Mouse (Mus musculus) heart, postnatal 4 days (tissue): ENCODE data around the gene Clcn7. TPM values are rescaled to one million over a fixed set of nuclear protein-coding genes. Genes with fewer than 3 reads are reported as not detected.

Experiments
- DNase-seq: peaks from one replicate; pipeline ENCODE4 v3.0.0; 2021
- total RNA-seq, 2 experiments: library from RNA; stranded (reverse); gene quantifications; 2 replicates each; pipeline ENCODE4 v1.2.3; 2021

The Clcn7 gene
- total RNA-seq, 2 experiments from 2014 or later, result 25.2 to 25.6 TPM

DNA sequence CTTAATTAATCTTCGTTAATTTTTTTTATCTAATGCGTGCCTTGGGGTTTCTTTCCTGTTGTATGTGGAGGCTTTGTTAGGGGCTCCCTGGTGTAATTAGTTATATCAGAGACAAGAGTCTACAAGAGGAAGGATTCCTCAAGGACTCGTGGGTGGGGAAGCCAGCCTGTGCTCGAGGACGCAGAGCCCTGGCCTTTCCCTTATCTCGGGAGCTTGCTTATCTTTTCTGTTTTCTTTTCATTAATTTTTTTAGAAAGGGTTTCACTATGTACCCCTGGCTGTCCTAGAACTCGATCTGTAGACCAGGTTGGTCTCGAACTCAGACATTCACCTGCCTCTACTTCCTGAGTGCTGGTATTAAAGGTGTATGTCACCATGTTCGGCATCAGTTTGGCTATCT, 5.5 kb upstream of the Clcn7 start:
- DNase-seq, result no peak

DNA sequence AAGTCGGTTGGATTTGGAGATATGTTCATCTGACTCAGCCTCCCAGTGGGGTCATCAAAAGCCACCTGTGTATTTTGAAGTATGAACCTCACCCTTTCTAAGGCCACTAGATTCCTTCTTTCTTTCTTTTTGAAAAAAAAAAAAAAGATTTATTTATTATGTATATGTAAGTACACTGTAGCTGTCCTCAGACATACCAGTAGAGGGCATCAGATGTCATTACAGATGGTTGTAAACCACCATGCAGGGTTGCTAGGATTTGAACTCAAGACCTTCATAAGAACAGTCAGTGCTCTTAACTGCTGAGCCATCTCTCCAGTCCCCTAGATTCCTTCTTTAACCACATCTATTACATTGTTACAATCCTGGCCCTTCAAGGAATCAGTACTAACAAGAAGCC, 3.1 kb upstream of the Clcn7 start:
- no peak for DNase-seq

DNA sequence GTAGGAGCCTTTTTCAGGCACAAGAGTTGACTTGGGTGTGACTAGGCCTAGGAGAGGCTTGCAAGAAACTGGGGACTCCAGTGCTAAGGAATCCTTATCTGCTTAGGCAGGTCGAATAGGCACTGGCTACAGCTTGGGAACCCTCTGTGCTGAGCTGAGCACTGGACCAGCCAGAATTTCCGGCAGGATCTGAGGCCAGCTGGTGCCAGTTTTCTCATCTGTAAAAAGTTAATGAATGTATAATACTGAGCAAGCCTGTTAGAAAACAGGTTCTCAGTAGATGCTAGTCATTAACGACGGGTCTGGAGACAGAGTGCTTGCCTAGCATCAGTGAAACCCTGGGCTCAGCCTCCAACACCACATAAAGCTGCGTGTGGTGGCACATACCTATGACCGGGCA, 2.4 kb downstream of the Clcn7 start:
- no peak for DNase-seq

DNA sequence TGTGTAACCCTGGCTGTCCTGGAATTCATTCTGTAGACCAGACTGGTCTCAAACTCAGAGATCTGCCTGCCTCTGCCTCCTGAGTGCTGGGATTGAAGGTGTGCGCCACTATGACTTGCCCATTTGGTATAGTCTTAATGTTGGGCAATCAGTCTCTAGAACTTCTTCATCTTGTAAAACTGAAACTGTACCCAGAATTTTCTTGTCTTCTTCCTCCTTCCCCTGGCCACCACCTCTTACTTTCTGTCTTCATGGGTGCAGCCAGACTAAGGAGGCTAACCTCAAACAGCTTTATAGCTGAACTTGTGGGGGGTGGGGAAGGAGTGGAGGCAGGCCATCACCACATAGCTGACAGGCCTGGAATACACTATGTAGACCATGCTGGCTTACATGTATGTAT, 5.6 kb downstream of the Clcn7 start:
- no peak for DNase-seq

DNA sequence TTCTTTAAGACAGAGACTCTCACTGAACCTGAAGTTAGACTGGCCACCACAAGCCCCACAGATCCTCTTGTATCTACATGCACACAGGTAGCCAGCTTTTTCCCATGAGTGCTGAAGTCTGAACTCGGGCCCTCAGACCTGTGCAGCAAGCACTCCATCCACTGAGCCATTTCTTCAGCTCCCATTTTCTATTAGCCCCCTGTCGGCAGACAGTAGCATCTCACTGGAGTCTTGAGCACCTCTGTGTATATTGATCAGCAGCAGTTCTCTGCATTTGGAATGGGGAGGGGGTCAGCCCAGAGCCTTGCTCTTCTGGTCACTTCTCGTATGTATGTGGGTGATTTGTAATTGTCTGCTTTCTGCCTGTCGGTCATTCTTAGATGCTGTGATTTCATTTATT, 6.8 kb downstream of the Clcn7 start:
- DNase-seq, result peak; percentile 22

DNA sequence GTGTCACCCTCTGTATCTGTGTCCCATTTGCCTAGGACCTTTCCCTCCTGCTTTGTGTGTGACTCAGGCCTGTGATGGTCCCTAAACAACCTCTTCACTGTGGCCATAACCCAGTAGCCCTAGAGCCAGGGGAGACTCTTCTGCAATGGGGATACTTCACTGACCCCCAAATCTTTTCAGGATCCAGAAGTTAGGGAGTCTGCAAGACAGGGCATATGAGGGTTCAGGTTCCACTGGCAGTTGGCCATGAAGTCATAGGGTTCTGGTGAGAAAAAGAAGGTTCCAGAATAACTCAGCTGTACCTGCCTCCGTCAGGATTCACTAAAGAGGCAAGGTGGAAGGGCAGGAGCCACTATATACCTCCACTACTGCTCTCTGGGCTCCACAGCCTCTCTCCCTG, 29.0 kb downstream of the Clcn7 start, which contains the start of gene Ccdc154:
Ccdc154 (plus strand) TSS at position 301 of the 400 bp plus-strand sequence.
- no peak for DNase-seq

DNA sequence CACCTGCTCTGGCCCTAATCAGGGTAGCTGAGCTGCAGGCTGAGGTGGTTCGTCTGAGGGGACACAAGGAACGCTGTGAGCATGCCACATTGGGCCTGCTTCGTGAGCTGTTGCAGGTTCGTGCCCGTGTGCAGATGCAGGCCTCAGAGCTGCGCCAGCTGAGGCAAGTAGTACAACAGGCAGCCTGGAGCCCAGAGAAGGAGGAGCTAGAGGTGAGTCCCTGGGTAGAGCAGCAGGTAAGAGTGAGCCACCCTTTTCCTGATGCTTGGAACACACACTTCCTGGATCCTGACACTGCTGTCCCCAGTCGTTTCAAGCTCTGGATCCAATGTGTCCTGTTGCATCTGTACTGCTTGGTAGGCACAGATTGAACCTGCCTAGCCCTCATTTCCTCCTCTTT, 30.2 kb downstream of the Clcn7 start:
- DNase-seq, result no peak

DNA sequence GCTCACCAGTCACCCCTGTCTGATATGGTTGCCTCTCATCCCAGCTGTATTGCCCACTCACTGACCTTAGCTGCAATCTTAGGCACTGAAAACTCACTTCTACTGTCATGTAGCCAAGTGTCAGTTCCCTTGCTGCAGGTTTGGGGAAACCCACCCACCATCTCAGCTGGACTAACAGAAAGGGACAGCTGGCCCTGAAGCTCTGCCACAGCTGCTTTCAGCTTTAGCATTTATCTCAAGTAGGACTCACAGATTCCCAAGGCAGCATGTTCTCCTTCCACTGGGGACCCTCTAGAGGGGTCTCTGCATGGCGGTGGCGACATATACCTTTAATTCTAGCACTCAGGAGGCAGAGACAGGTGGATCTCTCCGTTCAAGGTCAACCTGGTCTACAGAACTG, 31.6 kb downstream of the Clcn7 start:
- no peak for DNase-seq

DNA sequence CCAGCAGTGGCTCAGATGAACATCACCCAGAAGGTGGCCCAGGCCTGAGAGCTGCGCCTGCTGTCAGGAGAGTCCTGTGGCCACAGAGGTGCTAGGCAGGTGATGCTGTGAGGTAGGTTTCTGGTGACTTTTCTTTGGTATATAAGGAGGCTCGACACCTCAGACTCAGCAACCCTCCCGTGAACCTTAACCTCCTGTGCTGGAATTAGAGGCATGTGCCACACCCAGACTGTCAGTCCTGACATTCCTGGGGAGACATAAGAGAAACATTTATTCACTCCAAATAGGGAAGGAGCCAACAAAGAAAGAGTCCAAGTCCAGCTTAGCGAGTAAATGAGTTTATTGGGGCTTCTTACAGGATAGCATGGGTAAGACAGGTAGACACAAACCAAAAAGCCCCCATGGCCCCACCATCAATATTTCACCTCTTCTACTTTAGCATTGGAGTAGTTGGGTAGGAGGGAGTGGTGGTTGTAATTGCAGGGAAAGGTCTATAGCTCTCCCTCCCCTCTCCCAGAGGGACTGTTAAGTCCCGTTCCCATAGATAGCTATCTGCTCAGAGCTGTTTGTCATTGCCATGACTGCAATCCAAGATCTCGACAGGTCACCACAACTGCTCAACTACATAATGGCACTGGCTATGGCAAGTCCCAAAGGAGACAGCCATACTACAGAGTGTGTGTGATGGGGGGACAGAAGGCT, 32.9 kb downstream of the Clcn7 start:
- DNase-seq, result no peak

DNA sequence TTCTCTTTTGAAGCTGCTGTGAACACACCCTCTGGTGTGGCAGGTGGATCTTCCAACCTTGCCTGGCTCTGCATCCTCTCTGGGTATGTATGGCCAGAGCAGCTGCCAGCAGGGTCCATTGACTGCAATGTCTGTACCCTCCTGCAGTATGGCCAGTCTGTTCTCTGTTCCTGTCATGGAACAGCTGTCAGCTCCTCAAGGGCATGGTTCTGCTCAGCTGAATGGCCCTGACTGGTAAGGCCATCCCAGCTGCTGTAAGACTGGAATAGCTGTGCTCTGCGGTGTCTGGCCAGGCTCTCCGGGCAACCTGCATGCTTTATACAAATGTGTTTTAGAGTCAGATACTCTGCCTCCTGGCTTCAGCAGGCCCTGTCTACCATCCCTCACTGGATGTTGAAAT, 36.5 kb downstream of the Clcn7 start:
- DNase-seq, result no peak

DNA sequence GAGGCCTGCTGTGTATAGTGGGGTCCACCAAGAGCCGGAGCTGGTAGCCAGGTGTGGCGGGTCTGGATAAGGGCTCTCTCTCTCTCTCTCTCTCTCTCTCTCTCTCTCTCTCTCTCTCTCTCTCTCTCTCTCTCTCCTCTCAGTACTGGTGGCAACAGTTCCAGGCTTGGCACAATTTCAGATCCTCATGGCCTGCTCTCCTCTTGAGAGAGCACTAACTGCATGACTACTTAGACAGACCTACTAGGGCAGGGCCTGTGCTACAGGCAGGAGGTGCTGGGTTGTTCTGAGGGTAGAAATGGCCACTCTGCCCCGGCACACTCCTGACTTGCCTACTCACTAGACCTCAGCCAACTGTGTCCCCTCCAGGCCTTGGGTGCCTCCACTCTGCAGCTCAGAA, 39.4 kb downstream of the Clcn7 start:
- DNase-seq, result no peak

DNA sequence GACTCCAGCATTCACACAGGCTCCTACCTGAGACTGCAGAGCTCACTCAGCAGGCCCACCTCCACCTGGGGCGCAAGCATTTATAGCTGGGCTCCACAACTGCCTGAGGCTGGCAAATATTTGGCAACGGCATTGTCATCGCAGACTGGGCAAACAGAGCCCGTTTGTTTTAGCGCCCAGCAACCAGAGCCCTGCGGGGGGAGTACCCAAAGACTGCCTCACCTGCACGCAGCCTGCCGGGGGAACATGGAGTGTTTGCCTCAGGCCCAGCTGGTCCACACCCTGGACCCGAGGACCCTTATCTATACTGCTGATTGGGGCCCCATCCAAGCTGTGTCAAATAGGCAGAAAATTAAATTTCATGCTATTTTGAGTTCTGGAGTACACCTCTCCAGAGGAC, 42.2 kb downstream of the Clcn7 start, which contains the start of gene Gm38655:
Gm38655 (minus strand) TSS at position 61 of the 400 bp plus-strand sequence.
- DNase-seq, result no peak

DNA sequence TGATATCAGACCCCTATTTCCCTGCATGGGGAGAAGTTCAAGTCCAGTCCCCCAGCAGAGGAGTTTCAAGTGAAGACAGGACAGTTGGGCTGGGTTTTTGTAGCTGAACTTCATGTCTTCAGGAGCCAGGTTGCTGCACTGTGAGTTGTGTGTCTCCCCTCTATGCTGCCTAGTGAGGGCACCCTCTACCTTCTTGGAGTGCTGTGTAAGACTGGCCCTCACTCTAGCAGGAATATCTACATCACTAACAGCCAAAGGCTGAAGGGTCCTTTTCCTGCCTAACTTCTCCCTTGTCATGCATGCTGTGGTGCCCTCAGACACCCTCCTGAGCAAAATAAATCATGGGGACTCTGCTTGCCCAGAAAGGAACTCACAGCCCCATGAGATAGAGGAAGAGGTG, 50.0 kb downstream of the Clcn7 start:
- DNase-seq, result no peak

DNA sequence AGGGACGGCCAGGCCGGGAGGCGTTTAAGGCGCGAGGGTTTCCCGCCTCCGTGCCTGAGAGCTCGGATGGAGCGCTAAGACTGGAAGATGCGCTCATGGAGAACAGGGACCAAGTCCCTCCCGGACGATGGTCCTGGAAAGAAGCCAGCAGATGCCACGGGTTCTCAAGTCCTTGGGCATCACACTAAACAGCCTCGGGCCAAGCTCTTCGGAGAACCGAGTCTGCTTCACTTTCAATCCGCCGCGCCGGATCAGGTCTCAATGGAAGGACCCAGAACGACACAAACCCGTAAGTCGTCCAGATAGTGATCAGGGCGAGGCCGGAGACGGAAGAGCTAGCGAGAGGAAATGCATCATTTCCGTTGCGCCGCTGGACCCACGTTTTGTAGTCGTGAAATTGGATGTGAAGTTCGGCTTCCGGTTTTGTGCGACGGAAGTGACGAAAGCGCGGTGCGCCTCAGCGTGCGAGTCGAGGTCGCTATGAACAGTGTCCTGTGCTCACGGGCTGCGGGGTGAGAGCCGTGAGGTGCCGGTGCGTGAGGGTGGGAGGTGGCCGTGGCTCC, 51.0 kb downstream of the Clcn7 start, which contains the start of gene BC003965:
BC003965 (plus strand) TSS at position 426 of the 563 bp plus-strand sequence.
- peak; percentile 97 for DNase-seq

DNA sequence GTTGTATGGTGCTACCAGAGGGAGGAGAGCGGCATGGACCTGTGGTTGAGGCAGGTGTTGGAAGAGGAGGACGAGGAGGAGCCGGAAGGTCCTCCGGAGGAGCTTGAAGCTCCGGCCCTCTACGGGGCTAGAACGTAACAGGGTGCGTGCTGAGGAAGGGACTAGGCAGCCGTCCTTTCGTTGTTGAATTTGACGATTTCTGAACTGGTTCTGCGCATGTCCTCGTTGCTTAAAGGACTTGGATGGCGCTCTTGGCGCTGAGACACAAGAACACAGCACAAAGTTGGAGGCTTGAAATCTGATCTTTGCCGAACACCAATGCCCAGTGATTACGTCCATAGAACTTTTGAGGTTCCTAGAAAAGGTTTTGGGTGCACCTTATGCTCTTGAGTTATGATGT, 51.8 kb downstream of the Clcn7 start:
- DNase-seq, result no peak

DNA sequence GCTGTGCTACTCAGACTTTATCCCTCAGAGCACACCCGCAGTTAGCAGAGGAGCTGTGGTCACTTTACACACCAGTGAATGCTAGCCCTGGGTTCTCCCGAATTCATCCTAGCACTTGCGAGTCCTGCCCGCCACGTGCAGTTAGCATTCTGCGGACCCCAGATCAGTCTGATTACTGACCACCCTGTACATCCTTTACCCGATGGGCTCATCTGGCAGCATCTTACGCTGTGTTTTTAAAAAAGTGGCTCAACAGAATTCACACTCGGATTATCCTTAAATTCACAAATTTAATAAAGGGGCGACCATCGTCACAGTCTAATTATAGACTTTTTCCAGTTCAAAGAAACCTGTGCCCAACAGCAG, 54.6 kb downstream of the Clcn7 start:
- no peak for DNase-seq

DNA sequence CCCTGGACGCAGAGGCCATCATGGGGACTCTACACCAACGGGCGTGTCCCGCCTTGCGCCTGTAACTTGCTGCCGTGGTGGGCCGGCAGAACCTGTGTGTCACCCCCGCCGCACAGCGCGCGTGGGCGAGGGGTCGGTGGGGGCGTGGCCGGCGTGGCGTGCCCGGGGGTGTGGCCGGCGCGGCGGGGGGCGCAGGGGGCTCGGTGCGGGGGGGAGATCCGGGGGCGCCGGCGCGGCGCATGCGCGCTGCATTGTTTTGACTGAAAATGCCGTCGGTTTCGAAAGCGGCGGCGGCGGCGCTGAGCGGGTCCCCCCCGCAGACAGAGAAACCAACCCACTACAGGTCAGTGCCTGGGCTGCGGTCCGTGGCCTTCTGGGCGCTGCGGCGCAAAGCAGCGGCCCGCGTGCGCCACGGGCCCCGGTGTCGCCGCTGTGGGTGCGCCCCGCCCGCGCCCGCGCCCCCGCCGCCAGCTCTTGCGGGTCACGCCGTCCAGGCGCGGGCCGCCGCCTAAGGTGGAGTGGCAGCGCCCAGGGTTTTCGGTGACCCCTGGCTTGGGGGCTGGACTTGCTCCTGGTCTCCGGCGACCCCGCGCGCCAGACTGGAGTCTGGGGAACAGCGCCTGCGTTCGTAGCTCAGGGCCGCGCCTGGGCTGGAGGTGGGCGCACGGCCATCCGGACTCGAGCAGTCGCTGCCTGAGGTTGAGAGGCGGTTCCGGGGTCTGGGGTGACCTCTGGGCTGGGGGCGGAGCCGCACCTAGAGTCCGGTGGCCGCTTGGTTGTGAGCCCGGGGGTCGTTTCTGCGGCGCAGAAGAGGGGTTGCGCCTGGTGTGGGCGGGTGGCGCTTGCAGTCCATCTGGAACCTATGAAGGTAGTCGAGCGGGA, 55.2 kb downstream of the Clcn7 start, which contains the start of gene Unkl:
Unkl (plus strand) TSS at position 248 of the 882 bp plus-strand sequence.
- peak; percentile 87 for DNase-seq

DNA sequence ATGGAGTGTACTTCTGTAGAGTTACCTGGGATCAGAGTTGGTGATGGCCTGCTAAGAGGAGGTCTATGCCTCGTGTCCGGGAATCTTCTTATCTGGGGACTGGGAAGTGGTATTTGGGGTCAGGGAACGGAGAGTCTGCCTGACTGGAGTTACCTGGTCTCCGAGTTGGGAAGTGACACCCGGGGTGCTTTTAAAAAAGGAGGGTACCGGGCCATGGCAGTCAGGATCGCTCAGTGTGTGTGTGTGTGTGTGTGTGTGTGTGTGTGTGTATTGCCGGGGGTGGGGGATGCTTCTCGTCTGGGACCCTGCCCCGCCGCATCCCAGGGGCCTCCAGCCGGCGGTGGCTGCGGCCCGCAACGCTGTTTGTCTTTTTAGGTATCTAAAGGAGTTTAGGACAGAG, 55.9 kb downstream of the Clcn7 start:
- DNase-seq, result no peak

DNA sequence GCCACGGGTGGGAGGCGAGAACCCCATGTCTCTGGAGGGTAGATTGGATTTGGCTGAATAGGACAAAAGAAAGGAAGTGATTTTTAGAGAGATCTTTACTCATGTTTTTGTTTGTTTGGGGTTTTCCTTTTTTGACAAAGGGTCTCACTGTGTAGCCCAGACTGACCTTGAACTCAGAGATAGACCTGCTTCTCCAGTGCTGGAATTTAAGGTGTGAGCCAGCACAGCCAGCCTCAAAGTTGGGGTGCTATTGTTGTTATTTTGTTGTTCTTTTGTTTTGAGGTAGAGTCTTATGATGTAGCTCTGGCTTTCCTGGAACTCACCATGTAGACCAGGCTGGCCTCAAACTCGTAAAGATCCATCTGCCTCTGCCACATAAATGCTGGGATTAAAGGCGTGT, 69.2 kb downstream of the Clcn7 start:
- DNase-seq, result no peak

DNA sequence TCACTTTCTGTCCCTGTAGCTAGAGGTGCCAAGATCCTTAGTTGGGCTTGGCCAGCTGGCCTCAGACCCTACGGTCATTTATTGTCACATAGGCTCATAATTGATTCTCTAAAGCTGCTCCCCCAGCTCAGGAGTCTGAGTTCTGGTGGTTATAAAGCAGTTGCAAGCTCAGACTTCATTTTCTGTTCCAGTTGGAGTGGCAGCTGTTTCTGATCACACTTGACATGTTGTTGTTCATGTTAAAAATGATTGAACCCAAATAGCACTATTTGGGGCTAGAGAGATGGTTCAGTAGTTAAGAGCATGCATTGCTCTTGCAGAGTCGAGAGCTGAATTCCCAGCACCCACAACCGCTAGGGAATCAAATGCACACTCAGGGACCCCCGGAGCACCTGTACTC, 76.8 kb downstream of the Clcn7 start:
- no peak for DNase-seq

DNA sequence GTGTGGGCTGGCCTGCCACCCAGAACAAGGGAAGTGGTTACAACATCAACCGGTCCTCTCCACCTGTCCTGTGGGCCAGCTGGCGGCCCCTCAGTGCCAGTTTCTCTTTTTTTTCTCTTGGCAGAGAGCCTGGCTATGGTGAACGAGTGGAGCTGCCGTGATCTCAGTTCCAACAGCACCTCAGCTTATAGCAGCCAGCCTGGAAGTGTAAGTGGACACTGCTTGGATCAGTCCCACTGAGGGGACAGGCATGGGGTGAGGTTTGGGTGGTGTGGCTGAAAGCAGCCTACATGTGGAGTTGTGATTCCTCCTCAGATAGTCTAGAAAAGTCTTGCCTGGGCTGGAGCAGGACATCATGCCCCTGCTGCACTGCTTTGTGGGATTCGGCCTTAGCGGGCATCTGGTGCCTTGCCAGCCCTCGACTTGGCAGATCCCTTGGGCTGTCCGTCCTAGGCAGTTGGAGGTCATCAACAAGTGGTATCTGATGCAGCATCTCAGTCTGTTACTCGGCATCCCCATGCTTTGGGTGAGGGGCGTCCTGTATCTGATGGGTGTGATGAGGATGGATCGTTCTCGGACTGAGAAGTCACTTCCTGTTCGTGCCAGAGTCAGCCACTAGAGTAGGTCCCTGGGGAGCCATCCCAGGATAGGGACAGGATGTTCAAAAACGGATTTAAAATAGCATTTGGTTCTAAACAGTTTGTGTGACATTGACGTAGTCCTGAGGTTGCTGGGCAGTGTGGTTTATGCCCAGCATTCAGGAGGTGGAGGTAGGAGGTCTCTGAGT, 77.7 kb downstream of the Clcn7 start:
- DNase-seq, result peak; percentile 33

DNA sequence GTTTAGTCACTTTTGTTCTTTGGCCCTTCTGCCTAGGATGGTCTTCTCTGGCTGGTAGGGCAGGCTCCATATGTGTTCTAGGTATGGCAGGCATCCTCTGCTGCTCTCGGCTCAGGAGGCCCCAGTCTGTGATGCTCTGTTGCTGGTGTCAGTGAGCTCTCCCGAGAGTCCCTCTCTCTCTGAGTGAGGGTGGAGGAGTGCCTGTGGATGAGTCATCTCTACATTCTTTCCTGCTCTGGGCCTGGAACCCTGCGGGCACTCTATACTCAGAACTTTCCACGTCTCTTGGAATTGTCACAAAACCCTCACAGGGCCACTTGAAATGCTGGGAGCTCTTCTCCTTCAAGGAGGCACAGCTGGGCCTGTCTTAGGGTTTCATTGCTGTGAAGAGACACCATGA, 78.5 kb downstream of the Clcn7 start:
- DNase-seq, result no peak
